Mouse (Mus musculus) heart, embryonic 15.5 days (tissue): Measurements from ENCODE around the gene Disp2. TPM values are rescaled to one million over a fixed set of nuclear protein-coding genes. Genes with fewer than 3 reads are reported as not detected.

Experiments
- ATAC-seq: fragments of 200-750 bp; cut with Nextera tagmentation; replicated peaks from 2 replicates; pipeline ENCODE4 v1.8.0; 2017; ENCODE audit warnings: low read depth, moderate TSS enrichment; ENCODE audit not compliant: insufficient number of reproducible peaks, insufficient read depth, low FRiP score
- H3K27ac ChIP-seq: fragments of 300-500 bp; sonication (generic); 2 replicates; pipeline ENCODE4 v1.5.1; 2015; ENCODE audit warnings: mild to moderate bottlenecking, inconsistent platforms
- H3K27me3 ChIP-seq: fragments of 300-500 bp; sonication (generic); 2 replicates; pipeline ENCODE4 v1.6.1; 2015; ENCODE audit warnings: inconsistent platforms
- H3K36me3 ChIP-seq: fragments of 300-500 bp; sonication (generic); 2 replicates; pipeline ENCODE4 v1.6.1; 2015; ENCODE audit warnings: mild to moderate bottlenecking, inconsistent platforms
- H3K4me1 ChIP-seq: fragments of 300-500 bp; sonication (generic); replicated peaks from 2 replicates; pipeline ENCODE4 v1.6.1; 2015; ENCODE audit warnings: inconsistent platforms
- H3K4me2 ChIP-seq: fragments of 300-500 bp; sonication (generic); 2 replicates; pipeline ENCODE4 v1.6.1; 2015; ENCODE audit warnings: inconsistent platforms, mild to moderate bottlenecking, moderate library complexity
- H3K4me3 ChIP-seq: fragments of 300-500 bp; sonication (generic); 2 replicates; pipeline ENCODE4 v1.5.1; 2015; ENCODE audit warnings: mild to moderate bottlenecking, inconsistent platforms
- H3K9ac ChIP-seq: fragments of 300-500 bp; sonication (generic); 2 replicates; pipeline ENCODE4 v1.6.1; 2015; ENCODE audit warnings: mild to moderate bottlenecking, inconsistent platforms
- H3K9me3 ChIP-seq: fragments of 300-500 bp; sonication (generic); replicated peaks from 2 replicates; pipeline ENCODE4 v1.6.1; 2016; ENCODE audit warnings: inconsistent platforms
- WGBS: fragments of 180-500 bp; shearing (Covaris S2); methylation state at CpG from one replicate; pipeline ENCODE4 v1.1.7; 2015; ENCODE audit warnings: mixed read lengths; 5-methylcytosine and 5-hydroxymethylcytosine counted together
- polyA plus RNA-seq: library from polyadenylated mRNA; unstranded; fragments of >200 nt; fragmentation: Nextera tagmentation; extraction: Ambion mirVana; gene quantifications from 2 replicates; pipeline ENCODE4 v1.2.1, GENCODE M21; 2015

The Disp2 gene
- polyA plus RNA-seq, 1 experiment from 2014 or later = 0.20 TPM

- ATAC-seq = no peak
- no peak overlapping the region for H3K4me3 ChIP-seq
- WGBS = 75% methylated on average over 2 of the region's 2 CpGs
Measured at GRCm38 (mm10) chr2:118774536-118774935, 5.0 kb upstream of the Disp2 start.

DNA sequence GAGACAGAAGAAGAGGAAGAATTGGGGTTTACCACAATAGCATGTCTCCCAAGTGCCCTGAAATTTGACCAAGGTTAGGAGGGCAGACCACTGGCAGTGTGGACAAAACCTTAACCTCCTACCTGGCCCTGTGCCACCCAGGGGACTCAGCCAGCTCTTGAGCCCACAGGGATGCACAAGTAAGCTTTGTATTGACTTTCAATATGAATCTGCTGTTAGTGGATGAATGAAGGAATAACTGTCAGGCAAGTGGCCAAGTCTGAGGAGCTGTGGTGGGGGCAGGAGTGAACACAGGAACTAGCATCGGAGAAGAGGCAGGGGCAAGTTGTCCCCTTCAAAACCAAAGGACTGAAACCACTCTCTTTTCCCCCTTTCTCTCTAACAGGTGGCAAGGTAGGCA, 4.1 kb upstream of the Disp2 start:
- Histone ChIP-seq H3K4me3 (no peak overlapping the region), H3K27ac (0 out of 2 replicates have a peak overlapping the region, but pooled peaks have one; percentile 29), H3K4me2 (no peak overlapping the region), H3K9me3 (no peaks in the 10 kb centered on the region), H3K36me3 (no peaks in the 10 kb centered on the region), H3K4me1 (peaks cover 18% of the 10 kb centered on the region), H3K9ac (no peak overlapping the region), H3K27me3 (peaks cover 7% of the 10 kb centered on the region)
- ATAC-seq = no peak
- 50% methylated on average over 1 of the region's 1 CpGs for WGBS

More at GRCm38 (mm10) chr2:118774536-118774935, 5.0 kb upstream of the Disp2 start:
- Histone ChIP-seq H3K4me2 (no peak overlapping the region), H3K9ac (no peak overlapping the region), H3K4me1 (peaks cover 11% of the 10 kb centered on the region), H3K36me3 (no peaks in the 10 kb centered on the region), H3K9me3 (no peaks in the 10 kb centered on the region), H3K27ac (no peak overlapping the region), H3K27me3 (no peaks in the 10 kb centered on the region)

DNA sequence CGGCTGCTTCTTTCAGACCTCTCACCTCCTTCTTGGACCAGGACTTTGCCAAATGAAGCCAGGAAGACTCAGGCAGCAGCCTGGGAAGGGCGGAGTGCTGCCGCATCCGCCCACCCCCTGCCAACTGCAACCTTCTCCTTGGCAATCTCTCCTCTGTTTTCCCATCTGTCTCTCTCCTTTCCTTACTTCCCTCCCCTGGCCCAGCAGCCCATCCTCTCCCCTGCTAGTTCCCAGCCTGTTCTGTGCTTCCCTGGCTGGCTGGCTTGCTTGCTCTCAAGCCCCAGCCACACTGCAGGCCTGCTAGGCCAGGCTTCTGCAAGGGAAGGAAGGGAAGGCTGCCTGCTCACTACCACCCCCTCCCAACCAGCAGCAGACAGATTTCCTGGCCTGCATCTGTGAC, 3.7 kb upstream of the Disp2 start:
- ATAC-seq = 0 out of 2 replicates have a peak, but pooled peaks have one; percentile 30
- no peak overlapping the region for H3K4me2 ChIP-seq
- 57% methylated on average over 4 of the region's 4 CpGs for WGBS
- H3K9me3 ChIP-seq = no peaks in the 10 kb centered on the region
- H3K4me1 ChIP-seq = peaks cover 18% of the 10 kb centered on the region
- H3K9ac ChIP-seq = no peak overlapping the region
- no peaks in the 10 kb centered on the region for H3K36me3 ChIP-seq
- H3K4me3 ChIP-seq = no peak overlapping the region
- H3K27ac ChIP-seq = peak overlapping the region; percentile 29
- H3K27me3 ChIP-seq = peaks cover 9% of the 10 kb centered on the region

DNA sequence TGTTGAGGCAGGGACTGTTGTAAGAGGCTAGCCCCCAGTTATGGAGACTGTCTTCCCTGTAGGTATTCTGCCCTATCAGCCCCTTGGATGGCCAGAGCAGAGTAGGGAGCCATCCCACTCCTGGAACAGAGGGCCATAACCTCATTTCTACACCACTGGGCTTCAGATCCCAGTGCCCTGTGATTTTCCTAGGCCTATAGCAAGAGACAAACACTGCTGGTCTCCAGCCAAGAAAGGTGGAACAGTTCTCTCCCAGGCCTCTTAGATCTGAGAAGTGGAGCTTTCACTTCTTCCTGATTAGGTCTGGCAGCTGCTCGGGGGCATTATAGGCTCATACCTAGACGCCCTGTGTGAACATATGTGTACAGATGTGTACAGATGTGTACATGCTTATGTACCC, 3.2 kb upstream of the Disp2 start:
- Histone ChIP-seq H3K4me3 (no peak overlapping the region), H3K4me1 (peaks cover 18% of the 10 kb centered on the region), H3K27me3 (peaks cover 9% of the 10 kb centered on the region), H3K9ac (no peak overlapping the region), H3K27ac (peak overlapping the region; percentile 29), H3K9me3 (no peaks in the 10 kb centered on the region), H3K4me2 (no peak overlapping the region), H3K36me3 (no peaks in the 10 kb centered on the region)
- no peak for ATAC-seq
- 54% methylated on average over 2 of the region's 2 CpGs for WGBS

- no peak overlapping the region for H3K4me3 ChIP-seq
- 71% methylated on average over 4 of the region's 4 CpGs for WGBS
- H3K9ac ChIP-seq = no peak overlapping the region
- H3K27ac ChIP-seq = no peak overlapping the region
- H3K9me3 ChIP-seq = no peaks in the 10 kb centered on the region
- no peaks in the 10 kb centered on the region for H3K36me3 ChIP-seq
- H3K4me1 ChIP-seq = peaks cover 18% of the 10 kb centered on the region
- peaks cover 9% of the 10 kb centered on the region for H3K27me3 ChIP-seq
- no peak for ATAC-seq
- H3K4me2 ChIP-seq = no peak overlapping the region
Measured at GRCm38 (mm10) chr2:118778418-118778817, 1.1 kb upstream of the Disp2 start.

DNA sequence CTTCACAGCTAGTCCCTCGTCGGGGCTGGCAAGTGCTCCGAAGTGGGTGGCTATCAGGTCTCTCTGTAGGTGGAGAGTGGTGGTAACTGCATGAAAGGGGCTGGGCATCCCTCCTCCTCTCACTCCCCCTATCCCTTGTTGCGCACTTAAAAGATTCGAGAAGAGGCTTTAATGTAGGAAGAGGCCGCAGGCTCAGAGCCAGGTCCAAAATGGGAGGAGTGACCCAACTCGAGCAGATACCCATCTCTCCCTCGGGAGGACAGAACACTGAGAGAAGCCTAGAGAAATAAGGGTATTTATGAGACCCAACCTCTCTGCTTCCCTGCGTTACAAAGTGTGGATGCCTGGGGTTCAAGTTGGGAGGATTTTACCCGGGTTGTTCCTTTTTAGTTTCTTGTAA, 454 bp upstream of the Disp2 start:
- H3K27me3 ChIP-seq = peaks cover 9% of the 10 kb centered on the region
- H3K27ac ChIP-seq = no peak overlapping the region
- ATAC-seq = no peak
- H3K4me3 ChIP-seq = peak overlapping the region; percentile 42
- H3K9ac ChIP-seq = no peak overlapping the region
- H3K9me3 ChIP-seq = no peaks in the 10 kb centered on the region
- WGBS = 14% methylated on average over 10 of the region's 10 CpGs
- no peaks in the 10 kb centered on the region for H3K36me3 ChIP-seq
- peak overlapping the region; percentile 69 for H3K4me2 ChIP-seq
- H3K4me1 ChIP-seq = peaks cover 18% of the 10 kb centered on the region

GRCm38 (mm10) chr2:118781115-118781514, 1.6 kb downstream of the Disp2 start:
- Histone ChIP-seq H3K27me3 (peaks cover 11% of the 10 kb centered on the region), H3K4me1 (peaks cover 15% of the 10 kb centered on the region), H3K27ac (no peak overlapping the region), H3K4me2 (no peak overlapping the region), H3K36me3 (no peaks in the 10 kb centered on the region), H3K9me3 (no peaks in the 10 kb centered on the region), H3K9ac (no peak overlapping the region), H3K4me3 (no peak overlapping the region)
- WGBS = 30% methylated on average over 1 of the region's 1 CpGs
- no peak for ATAC-seq

- no peak overlapping the region for H3K9ac ChIP-seq
- H3K36me3 ChIP-seq = no peaks in the 10 kb centered on the region
- no peak for ATAC-seq
- no peak overlapping the region for H3K4me3 ChIP-seq
- no peak overlapping the region for H3K27ac ChIP-seq
- H3K27me3 ChIP-seq = peaks cover 16% of the 10 kb centered on the region
- H3K4me2 ChIP-seq = no peak overlapping the region
- no peaks in the 10 kb centered on the region for H3K9me3 ChIP-seq
- 40% methylated on average over 4 of the region's 4 CpGs for WGBS
- H3K4me1 ChIP-seq = peaks cover 13% of the 10 kb centered on the region
Measured at GRCm38 (mm10) chr2:118782303-118782702, 2.8 kb downstream of the Disp2 start.

GRCm38 (mm10) chr2:118783093-118783492, 3.6 kb downstream of the Disp2 start:
- Histone ChIP-seq H3K9me3 (no peaks in the 10 kb centered on the region), H3K4me3 (no peak overlapping the region), H3K27ac (no peak overlapping the region), H3K4me2 (no peak overlapping the region), H3K36me3 (no peaks in the 10 kb centered on the region), H3K27me3 (peaks cover 19% of the 10 kb centered on the region), H3K9ac (no peak overlapping the region), H3K4me1 (peaks cover 13% of the 10 kb centered on the region)
- 49% methylated on average over 5 of the region's 5 CpGs for WGBS
- ATAC-seq = no peak

GRCm38 (mm10) chr2:118783663-118784062, 4.1 kb downstream of the Disp2 start:
- no peak for ATAC-seq
- peaks cover 13% of the 10 kb centered on the region for H3K4me1 ChIP-seq
- H3K4me3 ChIP-seq = no peak overlapping the region
- peaks cover 20% of the 10 kb centered on the region for H3K27me3 ChIP-seq
- H3K9ac ChIP-seq = no peak overlapping the region
- no peak overlapping the region for H3K27ac ChIP-seq
- H3K36me3 ChIP-seq = no peaks in the 10 kb centered on the region
- no peaks in the 10 kb centered on the region for H3K9me3 ChIP-seq
- no peak overlapping the region for H3K4me2 ChIP-seq
- 82% methylated on average over 7 of the region's 7 CpGs for WGBS

- Histone ChIP-seq H3K27me3 (peaks cover 26% of the 10 kb centered on the region), H3K4me1 (peaks cover 10% of the 10 kb centered on the region), H3K27ac (no peak overlapping the region), H3K4me3 (no peak overlapping the region), H3K9me3 (no peaks in the 10 kb centered on the region), H3K4me2 (no peak overlapping the region), H3K36me3 (no peaks in the 10 kb centered on the region), H3K9ac (no peak overlapping the region)
- no peak for ATAC-seq
- 65% methylated on average over 5 of the region's 5 CpGs for WGBS
Measured at GRCm38 (mm10) chr2:118786525-118786924, 7.0 kb downstream of the Disp2 start.

DNA sequence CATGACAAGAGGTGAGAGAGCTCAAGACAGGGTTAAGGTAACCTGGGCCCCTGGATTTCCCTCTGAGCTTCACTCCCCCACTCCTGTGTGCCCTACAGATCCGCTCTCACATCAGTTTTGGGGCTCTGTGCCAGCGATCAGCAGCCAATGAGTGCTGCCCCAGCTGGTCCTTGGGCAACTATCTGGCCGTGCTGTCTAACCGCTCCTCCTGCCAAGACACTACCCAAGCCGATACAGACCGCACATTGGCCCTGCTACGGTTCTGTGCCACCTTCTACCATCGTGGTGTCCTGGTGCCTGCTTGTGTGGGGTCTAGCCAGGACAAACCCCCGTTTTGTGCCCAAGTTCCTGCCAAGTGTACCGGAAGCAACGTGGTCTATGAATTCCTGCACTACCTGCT, 10.0 kb downstream of the Disp2 start:
- Histone ChIP-seq H3K27ac (no peak overlapping the region), H3K27me3 (peaks cover 29% of the 10 kb centered on the region), H3K9ac (no peak overlapping the region), H3K4me2 (no peak overlapping the region), H3K36me3 (no peaks in the 10 kb centered on the region), H3K4me1 (peaks cover 10% of the 10 kb centered on the region), H3K4me3 (no peak overlapping the region), H3K9me3 (no peaks in the 10 kb centered on the region)
- 86% methylated on average over 11 of the region's 11 CpGs for WGBS
- ATAC-seq = no peak
